Mouse (Mus musculus): ENCODE results near the gene 1700028P14Rik. TPM values are rescaled to one million over a fixed set of nuclear protein-coding genes. Genes with fewer than 3 reads are reported as not detected.

Gene 1700028P14Rik
- polyA plus RNA-seq, 1 experiment from 2014 or later = 0.92 TPM

GRCm38 (mm10) chr19:23658350-23658749, 5.7 kb upstream of the 1700028P14Rik start:
- no peaks in the 10 kb centered on the region for H3K36me3 ChIP-seq
- no peak for ATAC-seq (ENCODE audit: borderline replicate concordance, extremely low read depth, low FRiP score, low TSS enrichment)
- H3K9me3 ChIP-seq = no peaks in the 10 kb centered on the region
- no peaks in the 10 kb centered on the region for H3K4me1 ChIP-seq
- H3K27ac ChIP-seq = no peak overlapping the region
- no peak overlapping the region for H3K9ac ChIP-seq
- H3K4me2 ChIP-seq = no peak overlapping the region
- no peak overlapping the region for H3K4me3 ChIP-seq
- 77% methylated on average over 4 of the region's 4 CpGs for WGBS
- H3K27me3 ChIP-seq = no peaks in the 10 kb centered on the region

DNA sequence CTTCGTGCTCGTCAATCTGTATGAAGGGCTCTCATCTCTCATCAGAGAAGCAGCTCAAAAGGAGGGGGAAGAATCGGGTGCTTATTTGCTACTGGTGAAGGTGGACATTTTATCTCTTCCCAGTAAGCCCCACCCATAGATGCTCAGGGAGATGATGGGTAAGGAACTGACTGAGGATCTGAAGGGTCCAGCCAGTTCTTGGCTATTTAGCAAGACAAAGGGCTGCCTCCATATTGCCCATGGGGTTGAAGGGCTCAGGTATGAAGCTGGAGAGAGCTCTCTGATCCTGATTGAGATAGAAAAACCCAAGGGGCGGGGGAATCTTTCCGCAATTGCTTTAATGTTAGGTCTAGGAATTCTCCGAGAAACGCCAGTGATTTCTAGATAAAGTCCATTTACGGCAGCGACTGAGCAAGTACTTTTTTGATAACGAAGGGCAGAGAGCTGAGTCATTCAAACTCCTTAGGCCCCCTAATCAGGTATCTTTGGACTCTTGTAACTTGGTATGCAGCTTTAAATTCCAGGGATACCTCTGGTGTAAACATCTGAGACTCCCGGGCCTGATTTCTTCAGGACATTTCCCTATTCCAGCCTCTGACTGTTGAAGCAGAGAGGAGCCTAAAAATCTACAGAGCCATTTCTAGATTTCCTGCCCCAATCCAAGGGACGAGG, 4.8 kb upstream of the 1700028P14Rik start:
- Histone ChIP-seq H3K9me3 (no peaks in the 10 kb centered on the region), H3K27ac (no peak overlapping the region), H3K4me3 (no peak overlapping the region), H3K27me3 (no peaks in the 10 kb centered on the region), H3K36me3 (no peaks in the 10 kb centered on the region), H3K4me2 (no peak overlapping the region), H3K9ac (no peak overlapping the region), H3K4me1 (no peaks in the 10 kb centered on the region)
- WGBS = 30% methylated on average over 12 of the region's 12 CpGs
- ATAC-seq (ENCODE audit: borderline replicate concordance, extremely low read depth, low FRiP score, low TSS enrichment) = no peak

DNA sequence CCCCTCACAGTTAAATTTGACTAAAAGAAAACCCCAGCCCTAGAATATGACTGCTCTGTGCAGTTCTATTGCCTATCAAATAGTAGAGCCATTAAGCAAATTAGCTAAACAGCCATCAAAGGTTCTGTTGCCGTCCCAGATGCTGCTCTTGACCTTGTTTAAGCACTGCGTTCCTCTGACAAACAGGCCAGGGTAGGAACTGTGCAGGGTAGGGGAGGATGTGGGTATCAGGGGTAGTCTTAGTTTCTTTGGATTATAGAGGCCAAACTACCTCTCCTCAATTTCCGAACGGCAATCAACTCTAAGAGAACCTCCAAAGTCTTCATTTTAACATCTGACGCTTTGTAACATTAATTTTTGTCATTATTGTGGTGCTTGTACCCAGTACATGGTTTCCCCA, 542 bp upstream of the 1700028P14Rik start:
- Histone ChIP-seq H3K36me3 (no peaks in the 10 kb centered on the region), H3K27me3 (no peaks in the 10 kb centered on the region), H3K9me3 (no peaks in the 10 kb centered on the region), H3K9ac (no peak overlapping the region), H3K4me1 (no peaks in the 10 kb centered on the region), H3K27ac (no peak overlapping the region), H3K4me3 (no peak overlapping the region), H3K4me2 (no peak overlapping the region)
- no peak for ATAC-seq (ENCODE audit: borderline replicate concordance, extremely low read depth, low FRiP score, low TSS enrichment)
- 87% methylated on average over 5 of the region's 5 CpGs for WGBS

DNA sequence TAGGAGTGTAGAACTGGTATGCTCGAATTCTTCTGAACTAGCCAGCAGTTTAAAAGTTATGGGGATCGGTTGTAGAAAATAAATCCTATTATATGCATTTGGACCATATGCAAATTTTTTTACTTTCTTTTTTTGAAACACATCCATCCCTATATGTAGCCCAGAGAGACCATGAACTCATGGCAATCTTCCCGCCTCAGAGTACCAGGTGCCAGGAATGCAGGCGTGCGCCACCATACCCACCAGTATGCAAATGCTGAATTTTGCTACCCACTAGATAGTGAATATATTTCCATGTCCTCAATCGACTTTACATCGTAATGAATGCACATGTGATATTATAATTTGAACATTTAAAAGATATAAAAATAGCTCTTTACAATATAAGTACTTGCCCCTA, 5.3 kb downstream of the 1700028P14Rik start:
- Histone ChIP-seq H3K4me2 (no peak overlapping the region), H3K9ac (no peak overlapping the region), H3K27me3 (no peaks in the 10 kb centered on the region), H3K36me3 (no peaks in the 10 kb centered on the region), H3K9me3 (no peaks in the 10 kb centered on the region), H3K4me1 (no peaks in the 10 kb centered on the region), H3K4me3 (no peak overlapping the region), H3K27ac (no peak overlapping the region)
- no peak for ATAC-seq (ENCODE audit: borderline replicate concordance, extremely low read depth, low FRiP score, low TSS enrichment)
- 90% methylated on average over 7 of the region's 7 CpGs for WGBS

DNA sequence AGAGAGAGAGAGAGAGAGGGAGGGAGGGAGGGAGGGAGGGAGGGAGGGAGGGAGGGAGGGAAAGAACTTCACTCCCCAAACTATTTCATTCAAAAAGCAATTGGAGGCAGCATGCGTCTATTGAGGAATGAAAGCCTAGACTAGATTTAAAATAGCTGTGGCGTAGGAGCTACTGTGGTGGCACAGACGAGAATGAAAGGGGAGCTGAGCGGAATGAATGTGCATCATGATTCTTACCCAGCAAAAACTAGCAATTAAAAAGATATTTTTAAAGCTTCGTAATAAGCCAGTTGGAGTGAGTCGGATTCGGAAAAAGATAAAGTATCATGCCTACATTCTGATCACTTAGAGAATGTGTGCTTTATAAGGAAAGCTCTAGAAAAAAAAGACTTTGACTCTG, 7.3 kb downstream of the 1700028P14Rik start:
- Histone ChIP-seq H3K27ac (no peak overlapping the region), H3K9ac (no peak overlapping the region), H3K4me1 (no peaks in the 10 kb centered on the region), H3K36me3 (no peaks in the 10 kb centered on the region), H3K4me2 (no peak overlapping the region), H3K4me3 (no peak overlapping the region), H3K27me3 (no peaks in the 10 kb centered on the region), H3K9me3 (no peaks in the 10 kb centered on the region)
- ATAC-seq (ENCODE audit: borderline replicate concordance, extremely low read depth, low FRiP score, low TSS enrichment) = no peak
- WGBS = 75% methylated on average over 7 of the region's 7 CpGs

DNA sequence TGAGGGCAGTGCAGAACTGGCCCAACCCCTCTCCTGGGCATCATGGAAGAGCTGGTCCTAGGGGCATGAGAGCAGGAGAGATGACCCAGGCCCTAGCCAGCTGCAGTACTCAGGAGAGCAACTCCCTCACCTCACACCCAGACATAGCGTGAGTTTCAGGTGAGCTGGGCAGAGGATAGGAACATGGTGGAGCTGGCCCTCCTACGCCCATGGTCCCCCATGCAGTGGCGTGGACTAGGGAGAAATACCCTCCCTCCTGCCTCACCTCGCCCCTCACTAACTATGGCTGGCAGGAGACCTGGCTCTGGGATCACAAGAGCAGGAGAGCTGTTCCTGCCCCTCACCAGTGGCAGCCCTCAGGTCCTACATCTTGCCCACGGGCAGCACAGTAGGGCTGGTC, 8.8 kb downstream of the 1700028P14Rik start:
- Histone ChIP-seq H3K4me3 (no peak overlapping the region), H3K36me3 (no peaks in the 10 kb centered on the region), H3K27me3 (no peaks in the 10 kb centered on the region), H3K27ac (no peak overlapping the region), H3K9me3 (no peaks in the 10 kb centered on the region), H3K4me2 (no peak overlapping the region), H3K9ac (no peak overlapping the region), H3K4me1 (no peaks in the 10 kb centered on the region)
- WGBS = 81% methylated on average over 5 of the region's 5 CpGs
- ATAC-seq (ENCODE audit: borderline replicate concordance, extremely low read depth, low FRiP score, low TSS enrichment) = peak; percentile 27; the same call in 1 of the 2 replicates

DNA sequence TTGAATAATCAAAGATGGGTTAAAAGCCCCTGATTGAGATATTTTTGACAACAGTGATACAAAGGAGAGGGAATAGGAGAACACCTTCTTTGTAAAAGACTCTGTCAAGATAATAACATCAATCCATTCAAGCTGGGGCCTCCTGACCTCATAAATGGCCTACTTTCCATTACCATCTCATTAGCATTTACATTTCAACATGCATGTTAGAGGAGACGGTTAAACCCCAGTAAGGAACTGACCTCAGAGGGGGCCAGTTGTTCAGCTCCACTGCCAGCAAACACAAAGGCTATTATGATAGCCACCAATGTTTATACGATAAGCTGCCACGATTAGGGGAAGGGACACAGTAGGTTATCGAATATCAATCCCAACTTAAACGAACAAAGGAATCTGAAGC, 15.8 kb downstream of the 1700028P14Rik start:
- Histone ChIP-seq H3K9me3 (no peaks in the 10 kb centered on the region), H3K27me3 (no peaks in the 10 kb centered on the region), H3K4me2 (no peak overlapping the region), H3K4me3 (no peak overlapping the region), H3K27ac (no peak overlapping the region), H3K9ac (no peak overlapping the region), H3K36me3 (no peaks in the 10 kb centered on the region), H3K4me1 (no peaks in the 10 kb centered on the region)
- no peak for ATAC-seq (ENCODE audit: borderline replicate concordance, extremely low read depth, low FRiP score, low TSS enrichment)
- 73% methylated on average over 5 of the region's 5 CpGs for WGBS

DNA sequence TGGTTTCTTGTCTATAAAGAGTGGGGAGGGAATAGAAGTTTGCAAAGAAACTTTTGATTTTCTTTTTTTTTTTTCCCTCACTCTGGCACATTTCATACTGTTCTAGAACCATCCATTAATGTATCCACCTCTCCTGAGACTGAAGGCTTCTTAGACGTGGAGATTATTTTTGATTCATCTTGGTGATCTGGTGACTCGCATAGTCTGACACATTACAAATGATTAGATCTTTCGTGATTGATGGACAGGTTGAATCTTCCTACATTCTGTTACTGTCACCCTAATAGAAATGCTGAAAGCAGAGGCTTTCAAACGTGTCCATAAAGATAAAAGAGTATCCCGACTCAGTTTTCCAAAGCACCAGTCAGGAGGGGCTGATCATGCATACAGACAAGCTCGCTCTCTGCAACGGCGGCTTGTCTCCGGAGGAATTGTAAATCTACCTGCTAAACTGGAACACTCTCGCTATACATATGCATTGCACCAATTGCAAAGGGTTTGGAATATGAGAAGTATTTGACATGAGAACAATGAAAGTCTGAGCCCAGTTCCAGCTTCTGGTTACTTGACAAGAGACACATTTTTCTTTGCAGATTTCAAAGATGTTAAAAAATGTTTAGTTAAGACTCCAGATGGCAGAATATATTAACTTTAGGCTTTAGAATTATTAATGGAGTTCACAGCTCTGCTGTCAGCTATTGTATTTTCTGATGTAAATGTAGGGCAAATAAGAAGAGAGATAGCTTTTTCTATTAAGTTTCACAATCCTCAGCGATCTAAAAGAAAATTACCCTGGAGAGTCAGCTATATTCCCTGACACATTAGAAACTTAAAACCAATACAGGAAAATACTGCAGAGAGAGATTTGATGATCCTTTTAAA, 20.8 kb downstream of the 1700028P14Rik start:
- no peaks in the 10 kb centered on the region for H3K27me3 ChIP-seq
- H3K4me1 ChIP-seq = no peaks in the 10 kb centered on the region
- no peak overlapping the region for H3K27ac ChIP-seq
- no peaks in the 10 kb centered on the region for H3K9me3 ChIP-seq
- WGBS = 73% methylated on average over 11 of the region's 11 CpGs
- H3K9ac ChIP-seq = no peak overlapping the region
- no peaks in the 10 kb centered on the region for H3K36me3 ChIP-seq
- H3K4me3 ChIP-seq = no peak overlapping the region
- H3K4me2 ChIP-seq = no peak overlapping the region
- ATAC-seq (ENCODE audit: borderline replicate concordance, extremely low read depth, low FRiP score, low TSS enrichment) = no peak

DNA sequence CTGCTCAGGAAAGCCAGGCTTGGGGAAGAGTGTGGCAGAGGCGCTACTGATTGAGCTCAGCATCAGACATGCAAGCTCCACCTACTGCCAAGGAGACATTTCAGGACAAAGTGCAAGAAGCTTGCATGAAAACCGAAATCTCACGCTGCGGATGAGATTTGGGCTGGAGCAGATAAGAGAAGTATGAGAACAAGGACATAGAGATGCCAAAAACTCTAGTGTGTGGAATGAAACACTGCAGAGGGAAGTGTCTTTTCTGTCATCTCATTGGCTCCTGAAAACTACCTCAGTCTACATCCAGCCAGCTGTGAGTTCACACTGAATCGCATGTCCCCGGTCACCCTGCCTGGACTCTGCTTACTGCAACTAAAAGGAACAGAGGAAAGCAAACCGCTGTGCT, 38.3 kb downstream of the 1700028P14Rik start:
- Histone ChIP-seq H3K9me3 (no peaks in the 10 kb centered on the region), H3K4me3 (no peak overlapping the region), H3K4me1 (no peaks in the 10 kb centered on the region), H3K4me2 (no peak overlapping the region), H3K9ac (no peak overlapping the region), H3K36me3 (no peaks in the 10 kb centered on the region), H3K27ac (no peak overlapping the region), H3K27me3 (no peaks in the 10 kb centered on the region)
- WGBS = 51% methylated on average over 7 of the region's 7 CpGs
- ATAC-seq (ENCODE audit: borderline replicate concordance, extremely low read depth, low FRiP score, low TSS enrichment) = no peak

GRCm38 (mm10) chr19:23609724-23610123, 42.9 kb downstream of the 1700028P14Rik start:
- no peak overlapping the region for H3K9ac ChIP-seq
- H3K4me2 ChIP-seq = no peak overlapping the region
- H3K36me3 ChIP-seq = no peaks in the 10 kb centered on the region
- no peak overlapping the region for H3K27ac ChIP-seq
- no peaks in the 10 kb centered on the region for H3K27me3 ChIP-seq
- no peaks in the 10 kb centered on the region for H3K4me1 ChIP-seq
- no peak for ATAC-seq (ENCODE audit: borderline replicate concordance, extremely low read depth, low FRiP score, low TSS enrichment)
- no peak overlapping the region for H3K4me3 ChIP-seq
- 75% methylated on average over 4 of the region's 4 CpGs for WGBS
- H3K9me3 ChIP-seq = no peaks in the 10 kb centered on the region

GRCm38 (mm10) chr19:23607951-23608350, 44.7 kb downstream of the 1700028P14Rik start:
- no peak overlapping the region for H3K4me3 ChIP-seq
- no peaks in the 10 kb centered on the region for H3K9me3 ChIP-seq
- no peak overlapping the region for H3K4me2 ChIP-seq
- no peak overlapping the region for H3K27ac ChIP-seq
- no peaks in the 10 kb centered on the region for H3K36me3 ChIP-seq
- 74% methylated on average over 2 of the region's 2 CpGs for WGBS
- ATAC-seq (ENCODE audit: borderline replicate concordance, extremely low read depth, low FRiP score, low TSS enrichment) = no peak
- no peak overlapping the region for H3K9ac ChIP-seq
- H3K4me1 ChIP-seq = no peaks in the 10 kb centered on the region
- H3K27me3 ChIP-seq = no peaks in the 10 kb centered on the region

DNA sequence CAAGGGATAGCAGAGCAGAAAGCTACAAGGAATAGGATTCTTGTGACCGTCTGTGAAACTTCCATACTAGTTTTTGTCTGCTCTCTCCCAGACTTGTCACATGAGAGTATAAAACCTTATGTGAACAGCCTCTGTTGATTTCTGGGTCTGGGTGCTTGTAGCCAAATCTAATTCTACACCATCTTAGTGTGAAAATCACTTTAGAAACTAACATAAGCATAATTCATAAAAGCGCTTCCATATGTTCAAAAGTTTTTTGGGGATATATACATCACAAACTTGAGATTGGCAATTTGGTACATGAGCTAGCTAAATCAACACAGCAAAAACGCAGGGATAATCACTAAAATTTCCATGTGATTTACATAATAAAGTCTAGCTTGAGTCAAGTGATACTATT, 57.7 kb downstream of the 1700028P14Rik start:
- 80% methylated on average over 3 of the region's 3 CpGs for WGBS
- H3K4me1 ChIP-seq = no peaks in the 10 kb centered on the region
- H3K27ac ChIP-seq = no peak overlapping the region
- H3K36me3 ChIP-seq = no peaks in the 10 kb centered on the region
- no peak overlapping the region for H3K4me2 ChIP-seq
- H3K9ac ChIP-seq = no peak overlapping the region
- no peak overlapping the region for H3K4me3 ChIP-seq
- no peaks in the 10 kb centered on the region for H3K9me3 ChIP-seq
- no peaks in the 10 kb centered on the region for H3K27me3 ChIP-seq
- ATAC-seq (ENCODE audit: borderline replicate concordance, extremely low read depth, low FRiP score, low TSS enrichment) = no peak
